Mouse (Mus musculus): Measurements from ENCODE around the gene Gse1.

Gene Gse1

DNA sequence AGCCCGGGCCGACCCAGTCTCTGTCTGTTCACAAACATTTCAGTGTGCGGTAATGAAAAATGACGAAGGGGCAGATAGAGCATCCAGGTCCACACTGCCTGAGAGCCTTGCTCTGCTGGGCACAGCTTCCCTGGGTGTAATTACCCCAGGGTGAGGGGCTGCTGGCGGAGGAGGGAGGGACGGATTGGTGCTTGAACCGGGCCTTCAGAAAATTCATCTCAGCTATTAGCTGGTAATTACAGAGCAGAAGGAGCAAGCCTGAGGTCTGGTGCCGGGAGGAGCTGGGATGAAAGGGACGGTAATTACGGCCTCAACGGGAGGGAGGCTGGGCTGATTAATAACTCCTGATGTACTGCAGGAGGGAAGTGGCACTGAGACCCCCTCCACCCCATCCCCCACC, 321.7 kb downstream of the Gse1 start:
- no peak for DNase-seq (ENCODE audit: low read depth, low spot score)

GRCm38 (mm10) chr8:120550430-120550829, 322.2 kb downstream of the Gse1 start:
- no peak for DNase-seq (ENCODE audit: low read depth, low spot score)

GRCm38 (mm10) chr8:120550937-120551676, 322.9 kb downstream of the Gse1 start:
- DNase-seq (ENCODE audit: low read depth, low spot score): no peak

DNA sequence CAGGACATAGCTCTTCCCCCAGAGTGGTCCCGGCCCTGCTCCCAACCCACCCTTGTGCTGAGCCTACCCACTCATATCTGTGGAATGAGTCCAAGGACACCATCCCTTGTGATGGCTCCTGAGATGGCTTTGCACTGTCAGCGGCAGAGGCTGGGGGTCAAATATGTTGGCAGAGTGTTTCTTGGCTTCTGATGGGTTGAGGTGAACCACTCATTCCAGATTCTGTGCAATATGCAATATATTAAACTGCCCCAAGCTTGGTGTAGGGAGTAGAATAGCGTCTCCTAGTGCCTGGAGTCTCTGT, 323.4 kb downstream of the Gse1 start:
- DNase-seq (ENCODE audit: low read depth, low spot score): no peak

- no peak for DNase-seq (ENCODE audit: low read depth, low spot score)
These were observed 324.3 kb downstream of the Gse1 start for GRCm38 (mm10) chr8:120552509-120552908.

GRCm38 (mm10) chr8:120553441-120554123, 325.3 kb downstream of the Gse1 start:
- DNase-seq (ENCODE audit: low read depth, low spot score): no peak

- no peak for DNase-seq (ENCODE audit: low read depth, low spot score)
These were observed 326.3 kb downstream of the Gse1 start for GRCm38 (mm10) chr8:120554466-120555039.

GRCm38 (mm10) chr8:120556198-120556892, 328.1 kb downstream of the Gse1 start:
- no peak for DNase-seq (ENCODE audit: low read depth, low spot score)

GRCm38 (mm10) chr8:120557170-120557965, 329.1 kb downstream of the Gse1 start:
- DNase-seq (ENCODE audit: low read depth, low spot score): no peak

DNA sequence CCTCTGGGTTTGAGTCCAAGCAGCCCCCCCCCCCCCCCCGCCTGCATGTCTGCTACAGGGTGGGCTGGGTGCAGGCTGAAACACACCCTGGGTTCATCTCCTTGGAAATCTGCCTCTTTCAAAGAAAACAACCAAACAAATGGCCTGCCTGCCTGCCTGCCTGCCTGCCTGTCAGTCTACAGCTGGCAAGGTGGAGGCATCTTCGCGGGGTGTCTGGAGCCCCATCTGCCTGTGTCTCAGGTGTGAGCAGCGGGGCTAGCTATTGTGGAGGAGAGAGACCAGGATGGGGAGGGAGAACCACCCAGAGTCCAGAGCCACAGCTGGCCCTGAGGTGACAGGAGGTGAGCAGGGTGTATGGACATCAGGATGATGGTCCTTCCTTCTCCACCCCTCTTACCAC, 329.9 kb downstream of the Gse1 start:
- DNase-seq (ENCODE audit: low read depth, low spot score): no peak

- DNase-seq (ENCODE audit: low read depth, low spot score): no peak
These were observed 331.4 kb downstream of the Gse1 start for GRCm38 (mm10) chr8:120559654-120560053.

- DNase-seq (ENCODE audit: low read depth, low spot score): no peak
These were observed 332.3 kb downstream of the Gse1 start for GRCm38 (mm10) chr8:120560535-120560934.

- DNase-seq (ENCODE audit: low read depth, low spot score): no peak
These were observed 333.5 kb downstream of the Gse1 start for GRCm38 (mm10) chr8:120561539-120562435.

GRCm38 (mm10) chr8:120562680-120563347, 334.6 kb downstream of the Gse1 start:
- no peak for DNase-seq (ENCODE audit: low read depth, low spot score)

DNA sequence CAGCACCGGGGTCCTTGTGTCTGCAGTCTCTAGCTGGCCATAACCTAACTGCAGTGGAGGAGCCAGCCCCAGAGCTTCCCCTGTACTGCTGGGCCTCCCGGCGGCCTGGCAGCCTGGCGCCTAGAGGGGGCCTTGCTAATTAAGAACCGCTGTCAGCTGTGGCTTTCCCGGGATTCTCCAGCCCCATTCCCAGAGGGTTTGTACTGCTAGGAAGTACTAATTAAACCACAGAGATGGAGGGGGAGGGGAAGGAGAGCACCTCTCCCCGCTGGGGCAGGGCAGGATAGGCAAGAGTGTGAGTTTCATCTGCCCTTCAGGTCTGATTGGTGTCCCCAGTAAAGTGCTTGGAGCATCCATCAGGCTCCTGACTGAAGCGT, 335.1 kb downstream of the Gse1 start:
- no peak for DNase-seq (ENCODE audit: low read depth, low spot score)

DNA sequence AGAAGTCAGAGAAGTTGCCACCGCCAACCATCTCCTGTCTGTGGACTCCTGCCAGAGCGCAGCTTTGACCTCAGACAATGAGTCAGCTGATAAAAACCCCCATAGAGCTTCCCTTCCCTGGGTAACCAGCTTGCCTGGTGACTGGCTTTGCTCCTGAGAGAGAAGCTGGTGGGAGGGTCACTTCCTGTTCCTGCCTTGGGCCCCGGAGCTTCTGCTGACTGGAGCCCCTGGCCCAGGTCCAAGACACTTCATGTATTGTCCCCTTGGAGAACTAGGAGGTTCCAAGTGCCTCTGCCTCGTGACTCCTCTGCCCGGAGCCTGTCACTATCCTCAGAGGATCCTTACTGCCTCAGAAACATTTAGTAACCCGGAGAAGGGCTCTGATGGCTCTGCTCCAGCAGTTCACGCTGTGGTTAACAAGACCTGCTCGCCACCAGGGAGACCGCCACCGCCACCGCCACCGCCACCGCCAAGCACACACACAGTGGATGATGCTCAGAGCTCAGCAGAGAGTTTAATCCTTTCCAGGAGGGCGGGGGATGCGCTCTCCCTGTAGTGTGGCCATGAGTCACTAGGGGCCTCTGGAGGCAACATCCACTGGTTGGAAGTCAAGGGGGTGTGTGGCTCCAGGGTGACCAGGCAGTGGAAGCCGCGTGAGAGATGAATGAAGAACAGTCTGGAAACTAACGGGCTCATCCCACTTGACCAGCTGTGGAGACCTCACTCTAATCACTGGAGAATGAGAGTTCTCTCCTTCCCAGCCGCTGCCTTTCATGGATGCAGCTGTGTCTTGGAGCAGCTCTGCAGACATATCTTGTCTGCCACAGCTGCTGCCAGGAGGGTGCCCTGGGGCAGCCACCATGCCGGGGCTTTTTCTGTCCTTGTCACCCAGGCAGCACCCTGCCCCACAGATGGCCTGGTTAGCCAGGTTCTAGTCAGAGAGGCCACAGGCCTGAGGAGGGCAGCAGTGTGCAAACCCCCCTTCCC, 335.9 kb downstream of the Gse1 start:
- DNase-seq (ENCODE audit: low read depth, low spot score): peak; percentile 70

DNA sequence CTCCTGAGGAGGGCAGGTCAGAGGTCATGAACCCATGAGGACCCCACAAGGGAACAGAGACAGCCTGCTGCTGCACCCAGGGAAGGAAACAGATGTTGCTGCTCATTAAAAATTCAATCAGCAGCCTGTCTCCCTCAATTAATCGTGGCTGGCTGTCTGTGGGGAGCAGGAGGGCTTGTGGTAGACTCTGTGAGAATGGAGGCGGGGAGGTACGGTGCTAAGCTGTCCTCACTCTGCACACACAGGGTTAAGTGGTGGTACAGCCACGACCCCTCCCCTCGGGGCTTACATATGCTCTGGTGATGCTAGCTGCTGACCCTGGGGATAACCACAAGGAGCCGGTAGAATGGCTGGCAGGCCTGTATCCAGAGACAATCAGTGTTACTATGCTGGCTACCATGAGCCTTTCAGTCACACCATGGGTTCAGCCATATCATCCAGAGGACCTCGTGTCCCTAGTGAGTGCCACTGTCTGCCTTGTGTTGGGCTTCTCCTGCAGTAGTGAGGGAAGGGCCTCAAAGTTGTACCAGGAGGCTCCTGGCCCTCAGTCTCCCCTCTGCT, 337.0 kb downstream of the Gse1 start:
- DNase-seq (ENCODE audit: low read depth, low spot score): no peak

- no peak for DNase-seq (ENCODE audit: low read depth, low spot score)
These were observed 338.4 kb downstream of the Gse1 start for GRCm38 (mm10) chr8:120566681-120567080.

- DNase-seq (ENCODE audit: low read depth, low spot score): no peak
These were observed 339.5 kb downstream of the Gse1 start for GRCm38 (mm10) chr8:120567731-120568130.

Data from telencephalon, adult 2 months (tissue).